Mouse (Mus musculus) thymus, adult 2 months (tissue): Measurements from ENCODE around the gene Eid3.

Source experiments
- CTCF ChIP-seq: fragments of 200-500 bp; IDR thresholded peaks from 2 replicates; pipeline ENCODE4 v1.5.1; 2012; ENCODE audit warnings: mild to moderate bottlenecking, control low read depth, low read length, moderate library complexity, borderline replicate concordance; ENCODE audit not compliant: control insufficient read depth, poor library complexity, insufficient read depth; ENCODE audit errors: extremely low read depth
- POLR2A ChIP-seq: fragments of 200-500 bp; IDR thresholded peaks from 2 replicates; pipeline ENCODE4 v1.6.1; 2012; ENCODE audit warnings: mild to moderate bottlenecking, low read length, control low read depth, moderate library complexity; ENCODE audit not compliant: control insufficient read depth, poor library complexity, insufficient read depth; ENCODE audit errors: extremely low read depth

DNA sequence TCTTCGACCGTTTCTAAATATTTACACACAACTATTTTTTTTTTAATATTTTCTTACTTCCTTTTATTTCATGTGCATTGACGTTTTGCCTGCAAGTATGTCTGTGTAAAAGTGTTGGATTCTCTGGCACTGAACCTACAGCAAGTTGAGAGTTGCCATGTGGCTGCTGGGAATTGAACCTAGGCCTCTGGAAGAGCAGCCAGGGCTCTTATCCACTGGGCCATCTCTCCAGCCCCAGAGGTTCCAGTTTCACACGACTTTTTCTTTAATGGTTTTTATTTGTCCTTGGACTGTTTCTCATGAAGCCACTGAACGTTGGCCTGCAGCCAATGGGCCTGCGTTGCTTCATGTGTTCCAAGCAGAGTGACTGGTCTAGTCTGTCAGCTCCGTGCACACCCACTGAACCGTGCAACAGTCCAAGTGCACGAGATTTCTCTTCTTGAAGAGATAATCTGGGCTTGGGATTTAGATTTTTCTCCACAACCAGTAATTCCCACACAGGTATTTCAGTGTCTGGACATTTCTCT lies 23.1 kb downstream of the Eid3 start:
- TF ChIP-seq CTCF (no peak), POLR2A (no peak)
